Mouse (Mus musculus) common myeloid progenitor, adult 5-6 weeks (primary cell): ENCODE measurements around the gene Susd2. TPM values are rescaled to one million over a fixed set of nuclear protein-coding genes. Genes with fewer than 3 reads are reported as not detected.

Source experiments
- ATAC-seq: replicated peaks from 2 replicates; pipeline ENCODE4 v1.8.0; 2016; ENCODE audit warnings: low read depth, mild to moderate bottlenecking, moderate TSS enrichment, inconsistent platforms; ENCODE audit not compliant: poor library complexity, severe bottlenecking
- total RNA-seq: library from RNA; stranded (forward); fragments of 200-1000, 187-1606 nt; gene quantifications from 2 replicates; pipeline ENCODE4 v1.2.3, GENCODE M21; 2017

Gene Susd2
- 0.59 TPM in 1 of 2 replicates, not detected in the other for total RNA-seq

GRCm38 (mm10) chr10:75643741-75644343 is at the start of gene Susd2:
Susd2 (minus strand) TSS chr10:75644008.
- peak; percentile 50 for ATAC-seq

- no peak for ATAC-seq
Observed at GRCm38 (mm10) chr10:75688598-75688997, 44.8 kb upstream of the Susd2 start.

GRCm38 (mm10) chr10:75686724-75687123 is 42.9 kb upstream of the Susd2 start:
- no peak for ATAC-seq

GRCm38 (mm10) chr10:75684035-75685004 is 40.5 kb upstream of the Susd2 start:
- 0 out of 2 replicates have a peak, but pooled peaks have one; percentile 31 for ATAC-seq

- ATAC-seq = no peak
Observed at GRCm38 (mm10) chr10:75680574-75681001, 36.8 kb upstream of the Susd2 start.

GRCm38 (mm10) chr10:75679204-75679603 is 35.4 kb upstream of the Susd2 start:
- ATAC-seq = no peak

GRCm38 (mm10) chr10:75677989-75678388 is 34.2 kb upstream of the Susd2 start:
- no peak for ATAC-seq

GRCm38 (mm10) chr10:75677571-75677970 is 33.8 kb upstream of the Susd2 start:
- no peak for ATAC-seq

- ATAC-seq = peak; percentile 36; the same call in 1 of the 2 replicates
Observed at GRCm38 (mm10) chr10:75676819-75677565, 33.2 kb upstream of the Susd2 start.

- no peak for ATAC-seq
Observed at GRCm38 (mm10) chr10:75676286-75676685, 32.5 kb upstream of the Susd2 start.

GRCm38 (mm10) chr10:75675594-75675993 is 31.8 kb upstream of the Susd2 start:
- no peak for ATAC-seq

- no peak for ATAC-seq
Observed at GRCm38 (mm10) chr10:75669936-75670335, 26.1 kb upstream of the Susd2 start.

- peak; percentile 65 for ATAC-seq
Observed at GRCm38 (mm10) chr10:75667911-75668270, 24.1 kb upstream of the Susd2 start.

- peak; percentile 53 for ATAC-seq
Observed at GRCm38 (mm10) chr10:75667115-75667910, 23.5 kb upstream of the Susd2 start.

- ATAC-seq = peak; percentile 4; the same call in 1 of the 2 replicates
Observed at GRCm38 (mm10) chr10:75666451-75667030, 22.7 kb upstream of the Susd2 start.

GRCm38 (mm10) chr10:75664673-75665270 is 21.0 kb upstream of the Susd2 start:
- no peak for ATAC-seq

- no peak for ATAC-seq
Observed at GRCm38 (mm10) chr10:75662575-75662974, 18.8 kb upstream of the Susd2 start.

- ATAC-seq = no peak
Observed at GRCm38 (mm10) chr10:75661876-75662275, 18.1 kb upstream of the Susd2 start.

- no peak for ATAC-seq
Observed at GRCm38 (mm10) chr10:75661381-75661780, 17.6 kb upstream of the Susd2 start.
